Mouse (Mus musculus) forebrain, embryonic 12.5 days (tissue): ENCODE measurements around the gene Aldh4a1. TPM values are rescaled to one million over a fixed set of nuclear protein-coding genes. Genes with fewer than 3 reads are reported as not detected.

Source experiments
- ATAC-seq: fragments of 200-750 bp; cut with Nextera tagmentation; 2 replicates; pipeline ENCODE4 v1.8.0; 2017; ENCODE audit warnings: moderate TSS enrichment; ENCODE audit not compliant: low FRiP score
- H3K27ac ChIP-seq: fragments of 300-500 bp; sonication (generic); 2 replicates; pipeline ENCODE4 v1.5.1; 2016; ENCODE audit warnings: mild to moderate bottlenecking
- H3K27me3 ChIP-seq: fragments of 300-500 bp; sonication (generic); 2 replicates; pipeline ENCODE4 v1.6.1; 2016; ENCODE audit warnings: mild to moderate bottlenecking
- H3K36me3 ChIP-seq: fragments of 300-500 bp; sonication (generic); replicated peaks from 2 replicates; pipeline ENCODE4 v1.6.1; 2016; ENCODE audit warnings: mild to moderate bottlenecking
- H3K4me1 ChIP-seq: fragments of 300-500 bp; sonication (generic); 2 replicates; pipeline ENCODE4 v1.6.1; 2016
- H3K4me2 ChIP-seq: fragments of 300-500 bp; sonication (generic); 2 replicates; pipeline ENCODE4 v1.6.1; 2016; ENCODE audit warnings: mild to moderate bottlenecking, moderate library complexity
- H3K4me3 ChIP-seq: fragments of 300-500 bp; sonication (generic); replicated peaks from 2 replicates; pipeline ENCODE4 v1.5.1; 2016; ENCODE audit warnings: mild to moderate bottlenecking
- H3K9ac ChIP-seq: fragments of 300-500 bp; sonication (generic); 2 replicates; pipeline ENCODE4 v1.6.1; 2016; ENCODE audit warnings: mild to moderate bottlenecking
- H3K9me3 ChIP-seq: fragments of 300-500 bp; sonication (generic); 2 replicates; pipeline ENCODE4 v1.6.1; 2016
- WGBS: fragments of 180-500 bp; shearing (Covaris S2); methylation state at CpG from one replicate; pipeline ENCODE4 v1.1.7; 2016; 5-methylcytosine and 5-hydroxymethylcytosine counted together
- microRNA-seq: library from miRNA; unstranded; fragments of <30 nt; microRNA quantifications from one replicate; pipeline ENCODE4, GENCODE M21; 2017
- polyA plus RNA-seq: library from polyadenylated mRNA; unstranded; fragments of >200 nt; fragmentation: Nextera tagmentation; extraction: Ambion mirVana; gene quantifications from 2 replicates; pipeline ENCODE4 v1.2.1, GENCODE M21; 2016

The Aldh4a1 gene
- polyA plus RNA-seq, 1 experiment from 2014 or later = 19.0 TPM

DNA sequence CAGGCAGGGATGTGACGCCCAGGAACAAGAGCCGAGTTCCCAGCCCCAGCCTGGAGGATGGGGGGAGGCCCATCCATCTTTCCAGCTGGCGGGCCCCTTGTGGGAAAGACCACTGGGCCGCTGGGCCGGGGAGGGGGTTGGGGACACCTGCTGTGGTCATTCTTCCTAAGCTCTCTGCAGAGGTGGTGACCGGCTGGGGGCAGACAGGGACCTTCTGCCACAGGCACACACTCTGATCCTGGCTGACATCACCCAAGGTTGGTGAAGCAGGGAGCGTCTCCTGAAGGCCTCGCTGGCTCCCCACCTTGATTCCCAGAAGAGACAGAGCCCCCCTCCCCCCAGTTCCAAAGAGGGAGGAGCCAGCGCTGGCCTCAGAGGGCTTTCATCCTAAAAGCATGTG lies 75.1 kb downstream of the Aldh4a1 start:
- no peak overlapping the region for H3K27ac ChIP-seq
- H3K4me2 ChIP-seq = no peak overlapping the region
- WGBS = 6% methylated on average over 9 of the region's 9 CpGs
- H3K9me3 ChIP-seq = no peaks in the 10 kb centered on the region
- H3K4me1 ChIP-seq = peaks cover 16% of the 10 kb centered on the region
- peaks cover 21% of the 10 kb centered on the region for H3K27me3 ChIP-seq
- H3K36me3 ChIP-seq = no peaks in the 10 kb centered on the region
- H3K9ac ChIP-seq = no peak overlapping the region
- no peak for ATAC-seq
- no peak overlapping the region for H3K4me3 ChIP-seq

- peaks cover 10% of the 10 kb centered on the region for H3K4me1 ChIP-seq
- no peaks in the 10 kb centered on the region for H3K36me3 ChIP-seq
- no peak overlapping the region for H3K4me2 ChIP-seq
- peaks cover 12% of the 10 kb centered on the region for H3K27me3 ChIP-seq
- no peak overlapping the region for H3K27ac ChIP-seq
- H3K4me3 ChIP-seq = no peak overlapping the region
- no peak for ATAC-seq
- H3K9ac ChIP-seq = no peak overlapping the region
- 72% methylated on average over 8 of the region's 8 CpGs for WGBS
- no peaks in the 10 kb centered on the region for H3K9me3 ChIP-seq
Observed at GRCm38 (mm10) chr4:139698602-139699001, 75.9 kb downstream of the Aldh4a1 start.

Small RNAs within 50 kb of the gene (microRNA-seq; reads per million reads assigned to microRNA genes)
- gene Gm25571 (not detected), gene Mir7020 (not detected)

Other genes with a start within 250 kb of the Aldh4a1 start
- gene Iffo2, start 92.3 kb upstream of the Aldh4a1 start, polyA plus RNA-seq = 3.3 and 4.5 TPM in 2 replicates
- not detected in 2 replicates for gene Gm21969, start 19.7 kb upstream of the Aldh4a1 start, polyA plus RNA-seq
- not detected in 2 replicates for gene Tas1r2, start 30.7 kb downstream of the Aldh4a1 start, polyA plus RNA-seq
- 0.37 and 0.43 TPM in 2 replicates for gene Pax7, start 210.7 kb downstream of the Aldh4a1 start, polyA plus RNA-seq